Mouse (Mus musculus) lung, postnatal 0 days (tissue): ENCODE data around the gene Tsks.

ENCODE experiments used
- CTCF ChIP-seq: IDR thresholded peaks from 2 replicates; pipeline ENCODE4 v1.5.1; 2016; ENCODE audit warnings: antibody characterized with exemption, mild to moderate bottlenecking
- EP300 ChIP-seq: IDR thresholded peaks from 2 replicates; pipeline ENCODE4 v1.6.1; 2016; ENCODE audit warnings: antibody characterized with exemption, mild to moderate bottlenecking, control low read depth

- TF ChIP-seq EP300 (no peak), CTCF (no peak)
Observed at GRCm38 (mm10) chr7:45005321-45005992, 62.5 kb downstream of the Tsks start.
